Mouse (Mus musculus) midbrain, embryonic 11.5 days (tissue): ENCODE results near the gene Ube2m. TPM values are rescaled to one million over a fixed set of nuclear protein-coding genes. Genes with fewer than 3 reads are reported as not detected.

Experiments used
- ATAC-seq: fragments of 200-750 bp; cut with Nextera tagmentation; 2 replicates; pipeline ENCODE4 v1.8.0; 2017; ENCODE audit warnings: moderate TSS enrichment, moderate library complexity; ENCODE audit not compliant: low FRiP score
- DNase-seq: peaks from one replicate; pipeline ENCODE4 v3.0.0; 2015; ENCODE audit warnings: low spot score; ENCODE audit errors: missing footprints
- H3K27ac ChIP-seq: fragments of 300-500 bp; sonication (generic); 2 replicates; pipeline ENCODE4 v1.5.1; 2014; ENCODE audit warnings: low read depth, low read length
- H3K27me3 ChIP-seq: fragments of 300-500 bp; sonication (generic); 2 replicates; pipeline ENCODE4 v1.6.1; 2014; ENCODE audit warnings: mild to moderate bottlenecking, low read length, moderate library complexity, mixed read lengths; ENCODE audit not compliant: control insufficient read depth, insufficient read depth
- H3K36me3 ChIP-seq: fragments of 300-500 bp; sonication (generic); 2 replicates; pipeline ENCODE4 v1.6.1; 2014; ENCODE audit warnings: mild to moderate bottlenecking, low read length, moderate library complexity, mixed read lengths; ENCODE audit not compliant: control insufficient read depth, insufficient read depth
- H3K4me1 ChIP-seq: fragments of 300-500 bp; sonication (generic); 2 replicates; pipeline ENCODE4 v1.6.1; 2014; ENCODE audit warnings: low read length; ENCODE audit not compliant: control insufficient read depth, insufficient read depth
- H3K4me2 ChIP-seq: fragments of 300-500 bp; sonication (generic); 2 replicates; pipeline ENCODE4 v1.6.1; 2014; ENCODE audit warnings: mild to moderate bottlenecking, moderate library complexity
- H3K4me3 ChIP-seq: fragments of 300-500 bp; sonication (generic); 2 replicates; pipeline ENCODE4 v1.5.1; 2014; ENCODE audit warnings: low read depth, low read length
- H3K9ac ChIP-seq: fragments of 300-500 bp; sonication (generic); 2 replicates; pipeline ENCODE4 v1.6.1; 2014; ENCODE audit warnings: low read length
- H3K9me3 ChIP-seq: fragments of 300-500 bp; sonication (generic); 2 replicates; pipeline ENCODE4 v1.6.1; 2016; ENCODE audit warnings: low read length; ENCODE audit not compliant: control insufficient read depth
- WGBS: fragments of 180-500 bp; shearing (Covaris S2); extraction: QIAGEN DNeasy Blood & Tissue Kit; methylation state at CpG from one replicate; pipeline ENCODE4 v1.1.7; 2014; 5-methylcytosine and 5-hydroxymethylcytosine counted together
- polyA plus RNA-seq: library from polyadenylated mRNA; unstranded; fragments of >200 nt; fragmentation: Nextera tagmentation; extraction: Ambion mirVana; gene quantifications from 2 replicates; pipeline ENCODE4 v1.2.1, GENCODE M21; 2014

The Ube2m gene
- polyA plus RNA-seq, 1 experiment from 2014 or later: 166 TPM

DNA sequence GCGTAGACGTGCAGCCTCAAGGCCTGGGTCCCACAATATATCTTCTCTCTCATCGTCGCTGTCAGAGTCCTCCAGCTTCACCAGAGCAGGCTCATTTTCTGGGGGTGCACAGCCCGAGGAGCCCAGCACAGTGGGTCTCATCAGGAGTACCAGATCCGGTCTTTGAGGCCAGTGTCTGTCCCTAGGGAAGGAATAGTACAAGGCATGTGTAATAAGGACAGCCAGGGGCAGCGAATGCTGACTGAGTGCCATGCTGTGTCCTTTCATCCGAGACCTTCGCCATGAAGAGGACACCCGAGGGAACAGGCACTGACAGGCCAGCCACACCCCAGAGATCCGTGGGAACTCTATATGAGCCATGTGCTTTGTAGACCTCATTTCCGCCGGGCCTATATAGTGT, 14.9 kb upstream of the Ube2m start:
- ATAC-seq: no peak
- 90% methylated on average over 13 of the region's 13 CpGs for WGBS
- H3K4me3 ChIP-seq: no peak overlapping the region
- H3K27me3 ChIP-seq: no peaks in the 10 kb centered on the region
- no peak overlapping the region for H3K4me2 ChIP-seq
- H3K9me3 ChIP-seq: no peaks in the 10 kb centered on the region
- H3K4me1 ChIP-seq: peaks cover 4% of the 10 kb centered on the region; the same call in 1 of the 2 replicates
- DNase-seq: no peak
- H3K36me3 ChIP-seq: no peaks in the 10 kb centered on the region
- no peak overlapping the region for H3K27ac ChIP-seq
- no peak overlapping the region for H3K9ac ChIP-seq

DNA sequence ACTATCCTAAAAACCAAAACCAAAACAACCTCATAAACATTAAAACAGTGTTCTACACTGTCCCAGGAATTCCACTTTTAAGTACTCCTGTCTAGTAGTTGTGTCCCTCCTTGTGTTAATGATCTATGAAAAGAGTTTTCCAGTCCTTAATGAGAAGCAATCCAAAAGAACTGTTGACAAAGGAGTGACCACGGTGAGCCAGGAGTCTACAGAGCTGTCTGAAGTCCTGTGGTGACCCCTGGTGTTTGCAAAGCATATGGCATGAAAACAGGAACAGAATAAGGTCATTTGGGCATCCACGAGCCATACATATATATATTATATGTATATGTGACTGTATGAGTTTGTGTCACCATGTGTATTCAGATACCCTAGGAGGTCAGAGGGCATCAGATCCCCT, 8.0 kb upstream of the Ube2m start:
- H3K9ac ChIP-seq: no peak overlapping the region
- H3K36me3 ChIP-seq: no peaks in the 10 kb centered on the region
- DNase-seq (peak; percentile 92), ATAC-seq (peak; percentile 64)
- no peak overlapping the region for H3K27ac ChIP-seq
- WGBS: 18% methylated on average over 2 of the region's 2 CpGs
- peaks cover 10% of the 10 kb centered on the region for H3K4me1 ChIP-seq
- no peak overlapping the region for H3K4me2 ChIP-seq
- H3K4me3 ChIP-seq: no peak overlapping the region
- H3K27me3 ChIP-seq: peaks cover 36% of the 10 kb centered on the region
- H3K9me3 ChIP-seq: no peaks in the 10 kb centered on the region

DNA sequence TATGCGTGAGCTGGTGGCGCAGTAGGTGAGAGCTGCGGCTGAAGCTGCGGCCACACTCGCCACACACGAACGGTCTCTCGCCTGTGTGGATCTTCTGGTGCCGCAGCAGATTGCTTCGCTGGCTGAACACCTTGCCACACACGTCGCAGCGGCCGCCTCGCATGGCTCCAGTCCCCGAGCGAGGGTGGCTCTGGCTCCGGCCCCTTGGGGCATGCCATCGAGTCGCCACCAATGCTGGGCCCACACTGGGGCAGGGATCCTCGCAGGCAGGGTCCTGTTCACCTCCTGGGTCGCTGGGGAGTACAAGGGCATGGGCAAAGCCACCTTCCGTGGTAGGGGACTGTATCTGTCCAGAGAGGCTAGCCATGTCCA, 6.2 kb upstream of the Ube2m start:
- WGBS: 3% methylated on average over 23 of the region's 23 CpGs
- H3K4me2 ChIP-seq: peak overlapping the region; percentile 80
- peak overlapping the region; percentile 44 for H3K4me3 ChIP-seq
- peaks cover 36% of the 10 kb centered on the region for H3K27me3 ChIP-seq
- ATAC-seq (peak; percentile 34; the same call in 1 of the 2 replicates), DNase-seq (no peak)
- H3K9me3 ChIP-seq: no peaks in the 10 kb centered on the region
- no peaks in the 10 kb centered on the region for H3K36me3 ChIP-seq
- H3K27ac ChIP-seq: no peak overlapping the region
- H3K4me1 ChIP-seq: peaks cover 11% of the 10 kb centered on the region
- H3K9ac ChIP-seq: peak overlapping the region; percentile 65

DNA sequence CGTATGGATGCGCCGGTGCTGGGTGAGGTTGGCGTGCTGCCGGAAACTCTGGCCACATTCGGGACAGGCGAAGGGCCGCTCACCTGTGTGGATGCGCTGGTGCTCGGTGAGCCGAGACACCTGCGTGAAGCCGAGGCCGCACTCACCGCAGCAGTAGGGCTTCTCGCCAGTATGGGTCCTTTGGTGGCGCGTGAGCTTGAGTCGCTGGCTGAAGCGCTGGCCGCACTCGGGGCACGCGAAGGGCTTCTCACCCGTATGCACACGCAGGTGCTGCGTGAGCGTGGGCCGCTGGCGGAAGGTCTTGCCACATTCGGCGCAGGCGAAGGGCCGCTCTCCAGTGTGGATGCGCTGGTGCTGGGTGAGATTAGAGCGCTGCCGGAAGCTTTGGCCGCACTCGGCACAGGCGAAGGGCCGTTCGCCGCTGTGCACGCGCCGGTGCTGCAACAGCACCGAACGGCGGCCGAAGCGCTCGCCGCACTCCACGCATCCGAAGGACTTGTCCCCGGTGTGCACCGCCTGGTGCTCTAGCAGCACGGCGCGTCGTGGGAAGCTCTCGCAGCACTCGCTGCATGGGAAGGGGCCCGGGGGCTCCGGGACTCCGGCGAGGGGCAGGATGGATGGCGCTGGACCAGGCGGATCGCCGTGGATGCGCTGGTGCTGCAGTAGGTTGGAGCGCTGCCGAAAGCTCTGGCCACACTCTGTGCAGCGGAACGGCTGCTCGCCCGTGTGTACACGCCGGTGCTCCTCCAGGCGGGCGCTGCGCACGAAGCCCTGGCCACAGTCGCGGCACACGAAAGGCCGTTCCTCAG, 5.6 kb upstream of the Ube2m start:
- WGBS: 6% methylated on average over 88 of the region's 88 CpGs
- Histone ChIP-seq H3K36me3 (no peaks in the 10 kb centered on the region), H3K27ac (no peak overlapping the region), H3K27me3 (peaks cover 36% of the 10 kb centered on the region), H3K4me2 (peak overlapping the region; percentile 80), H3K4me3 (peak overlapping the region; percentile 44), H3K9me3 (no peaks in the 10 kb centered on the region), H3K4me1 (peaks cover 17% of the 10 kb centered on the region), H3K9ac (peak overlapping the region; percentile 65)
- ATAC-seq (peak; percentile 61), DNase-seq (peak; percentile 94)

DNA sequence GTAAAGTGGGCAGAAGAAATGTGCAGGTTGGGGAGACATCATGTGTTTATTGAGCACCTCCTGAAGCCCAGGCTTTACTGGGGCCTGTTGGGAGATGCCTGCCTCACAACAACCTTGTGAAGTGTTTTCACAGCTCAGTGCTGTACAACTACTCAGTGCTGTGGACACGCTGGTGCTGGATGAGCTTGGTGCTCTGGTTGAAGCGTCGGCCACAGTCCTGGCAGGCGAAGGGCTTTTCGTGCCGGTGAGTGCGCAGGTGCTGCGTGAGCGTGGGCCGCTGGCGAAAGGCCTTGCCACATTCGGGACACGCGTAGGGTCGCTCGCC, 5.0 kb upstream of the Ube2m start:
- Histone ChIP-seq H3K9me3 (no peaks in the 10 kb centered on the region), H3K4me1 (peaks cover 19% of the 10 kb centered on the region), H3K36me3 (no peaks in the 10 kb centered on the region), H3K9ac (no peak overlapping the region), H3K27me3 (peaks cover 36% of the 10 kb centered on the region), H3K4me2 (0 out of 2 replicates have a peak overlapping the region, but pooled peaks have one; percentile 80), H3K27ac (no peak overlapping the region), H3K4me3 (peak overlapping the region; percentile 44)
- DNase-seq: no peak
- 36% methylated on average over 16 of the region's 16 CpGs for WGBS
- no peak for ATAC-seq

DNA sequence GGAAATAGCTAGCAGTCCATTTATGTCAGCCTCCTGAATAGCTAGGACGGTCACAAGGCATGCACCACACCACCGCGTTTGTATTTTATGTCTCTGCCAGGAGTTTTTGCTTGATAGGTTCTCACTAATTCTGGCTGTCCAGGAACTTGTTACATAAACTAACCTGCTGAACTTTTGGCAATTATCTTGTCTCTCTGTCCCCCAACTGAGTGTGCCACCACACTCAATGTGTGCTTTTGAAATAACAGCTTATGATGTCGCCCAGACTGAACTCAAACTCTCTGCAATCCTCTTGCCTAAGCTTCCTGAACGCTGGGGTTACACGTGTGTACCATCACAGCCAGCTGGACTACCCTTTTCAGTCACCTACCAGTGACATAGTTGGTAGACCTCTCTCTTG, 4.4 kb upstream of the Ube2m start:
- 74% methylated on average over 6 of the region's 6 CpGs for WGBS
- Histone ChIP-seq H3K4me3 (no peak overlapping the region), H3K36me3 (no peaks in the 10 kb centered on the region), H3K27ac (no peak overlapping the region), H3K9ac (no peak overlapping the region), H3K4me2 (no peak overlapping the region), H3K9me3 (no peaks in the 10 kb centered on the region), H3K4me1 (peaks cover 19% of the 10 kb centered on the region), H3K27me3 (peaks cover 36% of the 10 kb centered on the region)
- DNase-seq (peak; percentile 90), ATAC-seq (no peak)

DNA sequence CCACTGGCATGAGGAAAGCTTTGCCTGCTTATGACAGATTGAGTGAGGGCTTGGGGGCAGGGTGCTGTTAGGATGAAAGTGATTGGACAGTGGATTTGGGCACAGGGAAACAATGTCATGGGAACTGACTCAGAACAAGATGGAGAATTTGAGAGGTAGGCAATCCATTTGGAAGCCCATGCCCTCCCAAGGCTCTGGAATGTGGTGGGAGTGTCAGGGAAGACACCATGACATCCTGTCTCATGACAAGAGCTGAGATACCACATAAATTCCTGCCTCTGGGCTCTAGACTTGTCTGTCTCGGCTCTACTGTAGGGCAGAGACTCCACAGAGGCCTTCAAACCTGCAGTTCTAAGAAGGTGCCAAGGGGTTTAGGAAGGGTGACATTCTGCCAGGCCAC, 3.2 kb upstream of the Ube2m start:
- no peaks in the 10 kb centered on the region; the same call in 1 of the 2 replicates for H3K36me3 ChIP-seq
- H3K4me3 ChIP-seq: no peak overlapping the region
- peaks cover 36% of the 10 kb centered on the region for H3K27me3 ChIP-seq
- H3K9ac ChIP-seq: no peak overlapping the region
- H3K4me2 ChIP-seq: no peak overlapping the region
- peak; percentile 49 for DNase-seq
- no peak overlapping the region for H3K27ac ChIP-seq
- WGBS: 95% methylated on average over 1 of the region's 1 CpGs
- peaks cover 26% of the 10 kb centered on the region for H3K4me1 ChIP-seq
- no peaks in the 10 kb centered on the region for H3K9me3 ChIP-seq
- no peak for ATAC-seq

DNA sequence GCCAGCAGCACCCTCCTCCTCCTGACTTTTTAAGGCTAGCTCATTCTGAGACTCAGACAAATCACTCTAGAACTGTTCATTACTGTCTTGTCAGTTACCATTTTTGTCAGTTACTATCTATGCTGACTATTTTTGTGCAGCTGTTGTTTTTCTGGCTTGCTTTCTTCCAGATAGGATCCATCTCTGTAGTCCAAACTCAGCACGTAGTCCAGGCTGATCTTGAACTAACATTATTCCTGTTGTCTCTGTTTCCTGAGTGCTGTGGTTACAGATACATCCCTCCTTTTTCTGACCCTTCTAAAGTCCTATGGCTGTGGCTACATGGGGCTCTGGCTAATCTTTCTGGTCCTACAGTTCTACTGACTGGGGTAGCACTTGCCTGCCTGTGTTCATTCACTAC, 1.1 kb upstream of the Ube2m start:
- no peak overlapping the region for H3K27ac ChIP-seq
- H3K4me3 ChIP-seq: peak overlapping the region; percentile 85; the same call in 1 of the 2 replicates
- peak overlapping the region; percentile 97 for H3K9ac ChIP-seq
- peaks cover 22% of the 10 kb centered on the region for H3K27me3 ChIP-seq
- H3K4me2 ChIP-seq: peak overlapping the region; percentile 88
- WGBS: 84% methylated on average over 1 of the region's 1 CpGs
- H3K36me3 ChIP-seq: peaks cover 12% of the 10 kb centered on the region
- H3K9me3 ChIP-seq: no peaks in the 10 kb centered on the region
- ATAC-seq (no peak), DNase-seq (peak; percentile 78)
- peaks cover 26% of the 10 kb centered on the region for H3K4me1 ChIP-seq

DNA sequence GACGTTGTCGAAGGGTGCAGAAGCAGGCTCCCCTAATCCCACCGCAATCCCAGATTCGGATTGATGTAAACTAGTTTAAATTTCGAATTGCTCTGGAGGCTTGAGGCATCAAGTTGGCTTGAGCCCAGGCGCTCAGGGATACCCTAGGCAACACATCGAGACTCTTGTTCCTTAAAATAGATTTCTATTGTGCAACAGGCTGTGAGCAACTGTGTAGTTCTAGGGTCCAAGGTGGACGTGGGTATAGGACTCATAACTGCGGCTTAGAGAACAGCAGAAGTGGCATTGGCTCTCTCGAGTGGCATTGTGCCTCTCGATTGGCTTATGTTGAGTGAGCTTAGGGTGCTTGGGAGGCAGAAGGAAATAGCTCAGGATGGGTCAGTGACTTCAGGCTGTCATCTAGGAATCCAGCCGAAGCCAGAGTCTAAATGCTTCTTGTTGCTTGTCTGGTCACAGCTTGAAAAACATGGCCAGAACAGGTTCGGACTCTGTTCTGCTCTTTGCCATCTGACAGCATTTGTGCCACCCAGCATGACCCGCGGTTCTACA, 620 bp upstream of the Ube2m start:
- Histone ChIP-seq H3K4me3 (peak overlapping the region; percentile 85), H3K9ac (peak overlapping the region; percentile 97), H3K27me3 (peaks cover 17% of the 10 kb centered on the region), H3K36me3 (peaks cover 12% of the 10 kb centered on the region), H3K27ac (peak overlapping the region; percentile 99), H3K4me1 (peaks cover 26% of the 10 kb centered on the region), H3K4me2 (peak overlapping the region; percentile 88), H3K9me3 (no peaks in the 10 kb centered on the region)
- ATAC-seq (no peak), DNase-seq (peak; percentile 84)
- 27% methylated on average over 15 of the region's 15 CpGs for WGBS
